Mouse (Mus musculus): ENCODE data around the gene Olfr1217.
"Not testable (repeated sequence)": the region's sequence is repeated elsewhere in the genome, so short reads cannot be mapped to it uniquely, and the experiment has no call there.

Gene Olfr1217

DNA sequence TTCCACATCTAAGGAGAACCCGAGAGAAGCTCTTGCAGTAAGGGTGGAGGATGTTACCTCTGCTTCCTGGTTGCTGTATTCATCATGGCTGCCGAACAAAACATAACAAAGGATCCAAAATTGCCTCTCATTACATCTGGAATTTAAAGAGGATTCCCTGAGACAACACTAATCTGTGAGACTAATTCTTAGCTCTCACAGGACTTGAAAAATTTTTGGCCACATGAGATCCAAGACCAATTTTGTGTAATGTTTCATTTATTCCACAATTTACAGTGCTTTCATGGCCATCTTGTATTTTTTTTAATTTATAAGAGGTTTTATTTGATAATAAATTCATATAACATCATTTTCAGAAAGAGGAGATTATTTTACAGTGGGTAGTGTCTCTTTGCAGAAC, at the start of gene Olfr1217:
Olfr1217 (minus strand) TSS at position 101 of the 400 bp plus-strand sequence.
- DNase-seq, result no peak

DNA sequence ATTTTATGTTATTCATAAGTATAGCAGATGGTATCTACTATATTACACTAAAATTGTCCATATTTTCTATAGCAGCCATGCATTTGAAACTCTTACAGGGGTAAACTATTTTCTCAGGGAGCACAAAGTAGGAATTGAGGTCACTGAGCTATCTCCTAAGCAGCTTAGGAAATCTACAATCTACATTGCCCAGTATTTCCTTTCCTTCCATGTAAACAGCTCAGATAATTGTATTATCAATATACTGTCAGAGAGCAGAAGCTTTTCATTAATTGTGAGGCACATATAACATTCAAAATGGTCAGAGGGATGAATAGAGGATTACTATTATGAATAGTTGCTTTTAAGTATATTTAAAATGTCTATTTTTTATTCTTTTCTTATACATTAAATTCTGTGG, 49.6 kb upstream of the Olfr1217 start:
- no peak for DNase-seq

DNA sequence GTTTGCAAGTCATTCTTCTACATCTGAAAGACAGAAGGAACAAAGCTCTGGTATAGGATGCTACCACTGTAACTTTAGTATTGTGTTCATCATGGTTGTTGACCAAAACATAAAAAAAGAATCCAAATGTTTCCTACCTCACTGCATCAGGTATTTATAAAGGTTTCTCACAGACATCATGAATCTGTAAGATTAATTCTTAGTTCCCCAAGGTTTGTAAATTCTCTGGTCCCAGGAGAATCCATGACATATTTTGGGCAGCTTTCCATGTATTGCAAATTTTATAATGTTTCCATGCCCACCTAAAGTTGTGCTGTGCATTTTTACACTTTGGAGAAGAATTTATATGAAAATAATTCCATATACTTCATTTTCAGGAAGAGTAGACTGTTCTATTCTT, 29.2 kb upstream of the Olfr1217 start, which contains the start of gene Olfr1218:
Olfr1218 (minus strand) TSS at position 101 of the 400 bp plus-strand sequence.
- no peak for DNase-seq

DNA sequence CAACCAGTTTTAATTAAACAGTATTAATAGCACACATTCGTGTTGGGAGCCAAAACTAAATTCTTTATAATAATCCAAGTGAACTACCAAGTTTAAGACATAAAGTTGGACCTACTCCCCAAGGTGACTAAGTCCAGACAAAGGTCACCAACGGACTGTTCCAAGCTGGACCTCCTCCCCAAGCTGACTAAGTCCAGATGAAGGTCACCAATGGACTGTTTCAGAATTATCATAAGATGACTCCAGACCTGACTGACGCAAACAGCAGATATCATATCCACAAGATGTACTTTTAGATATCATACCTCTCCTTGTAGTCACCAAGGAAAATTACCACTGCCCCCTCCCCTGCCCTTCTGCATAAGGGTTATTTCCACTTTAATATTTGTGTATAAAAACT, 10.4 kb downstream of the Olfr1217 start:
- not testable (repeated sequence) for DNase-seq

DNA sequence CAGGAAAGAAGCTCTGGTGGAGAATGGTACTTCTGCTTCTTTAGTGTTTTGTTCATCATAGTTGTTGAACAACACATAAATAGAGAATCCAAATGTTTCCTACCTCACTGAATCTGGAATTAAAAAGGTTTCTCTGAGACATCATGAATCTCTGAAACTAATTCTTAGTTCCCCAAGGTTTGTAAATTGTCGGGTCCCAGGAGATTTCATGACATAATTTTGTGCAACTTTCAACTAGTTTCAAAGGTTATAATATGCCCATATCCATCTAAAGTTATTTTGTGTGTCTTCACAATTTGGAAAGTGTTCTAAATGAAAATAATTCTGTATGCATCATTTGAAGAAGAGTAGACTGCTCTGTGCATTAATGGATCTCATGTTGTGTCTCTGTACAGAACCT, 13.6 kb downstream of the Olfr1217 start, which contains the start of gene Olfr1216:
Olfr1216 (minus strand) TSS at position 101 of the 400 bp plus-strand sequence.
- DNase-seq, result no peak

DNA sequence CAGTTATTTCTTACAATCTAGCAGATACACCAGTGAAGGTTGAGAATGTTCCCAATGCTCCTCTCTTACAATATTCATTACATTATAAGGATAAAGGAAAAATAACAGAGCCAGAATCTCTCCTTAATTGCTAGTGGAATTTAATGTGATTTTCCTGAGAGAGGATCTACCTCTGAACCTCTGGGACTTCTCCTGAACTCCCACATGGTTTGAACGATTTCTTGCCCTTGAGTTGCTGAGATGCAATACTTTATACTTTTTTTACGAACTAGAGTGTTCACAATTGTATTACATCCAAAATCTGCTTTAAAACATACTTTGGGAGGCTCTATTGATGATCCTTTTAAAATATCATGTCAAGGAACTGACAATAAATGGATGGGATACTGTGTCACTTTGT, 25.0 kb downstream of the Olfr1217 start, which contains the start of gene Olfr1215:
Olfr1215 (minus strand) TSS at position 101 of the 400 bp plus-strand sequence.
- DNase-seq, result no peak

DNA sequence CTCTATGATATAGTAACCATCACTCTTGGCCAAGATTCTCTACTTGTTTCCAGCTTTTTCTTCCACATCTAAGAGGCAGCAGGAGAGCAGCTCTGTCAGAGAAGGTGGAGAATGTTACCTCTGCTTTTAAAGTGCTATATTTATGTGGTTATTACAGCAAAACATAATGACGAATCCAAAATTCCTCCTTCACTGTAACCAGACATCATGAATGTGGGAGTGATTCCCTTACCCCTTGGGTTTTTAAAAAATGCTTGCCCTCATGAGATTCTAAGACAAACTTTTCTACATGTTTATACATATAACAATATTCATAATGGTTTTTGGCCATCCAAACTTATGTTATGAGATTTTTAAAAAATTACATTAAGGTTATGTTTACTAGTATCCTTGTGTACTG, 39.3 kb downstream of the Olfr1217 start, which contains the start of gene Olfr1214:
Olfr1214 (minus strand) TSS at position 101 of the 400 bp plus-strand sequence.
- no peak for DNase-seq

DNA sequence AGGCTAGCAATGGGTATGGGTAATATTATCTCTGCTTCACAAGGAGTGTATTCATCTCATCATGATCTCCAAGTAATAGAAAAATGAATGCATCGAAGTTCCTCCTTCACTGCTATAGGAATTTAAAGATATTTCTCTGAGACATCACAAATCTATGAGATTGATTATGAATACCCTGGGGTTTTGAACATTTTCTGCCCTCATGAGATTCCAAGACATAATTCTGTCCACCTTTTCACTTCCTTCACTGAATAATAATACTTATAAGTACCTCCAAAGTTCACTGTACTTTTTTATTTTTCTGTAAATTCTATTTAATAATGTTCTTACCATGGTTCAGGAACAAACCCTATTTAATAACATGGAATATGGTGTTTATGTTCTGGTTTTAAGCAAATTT, 51.7 kb downstream of the Olfr1217 start, which contains the start of gene Gm13762:
Gm13762 (minus strand) TSS at position 101 of the 400 bp plus-strand sequence.
- no peak for DNase-seq
